Mouse (Mus musculus) ES-Bruce4 (cell line): Measurements from ENCODE around the gene Lypd1. TPM values are rescaled to one million over a fixed set of nuclear protein-coding genes. Genes with fewer than 3 reads are reported as not detected.

ENCODE experiments used
- H3K27ac ChIP-seq: 2 replicates; pipeline ENCODE4 v1.5.1; 2012; ENCODE audit warnings: low read length, inconsistent platforms; ENCODE audit not compliant: insufficient read depth
- H3K27me3 ChIP-seq: 2 replicates; pipeline ENCODE4 v1.6.1; 2012; ENCODE audit warnings: mild to moderate bottlenecking, low read length, inconsistent platforms; ENCODE audit not compliant: control insufficient read depth, poor library complexity, insufficient read depth, severe bottlenecking
- H3K36me3 ChIP-seq: 2 replicates; pipeline ENCODE4 v1.6.1; 2012; ENCODE audit warnings: inconsistent platforms, mild to moderate bottlenecking, low read length, moderate library complexity; ENCODE audit not compliant: control insufficient read depth, poor library complexity, insufficient read depth, severe bottlenecking
- H3K4me1 ChIP-seq: one replicate; pipeline ENCODE4 v1.8.1; 2011; ENCODE audit warnings: low read length; ENCODE audit not compliant: control insufficient read depth, insufficient read depth
- H3K4me3 ChIP-seq: 2 replicates; pipeline ENCODE4 v1.5.1; 2011; ENCODE audit warnings: low read depth, mild to moderate bottlenecking, low read length
- H3K9ac ChIP-seq: 2 replicates; pipeline ENCODE4 v1.6.1; 2012; ENCODE audit warnings: low read depth, mild to moderate bottlenecking, inconsistent platforms; ENCODE audit not compliant: poor library complexity, severe bottlenecking
- H3K9me3 ChIP-seq: replicated peaks from 2 replicates; pipeline ENCODE4 v1.6.1; 2012; ENCODE audit warnings: mild to moderate bottlenecking, low read length, inconsistent platforms; ENCODE audit not compliant: control insufficient read depth, poor library complexity, insufficient read depth, severe bottlenecking
- CTCF ChIP-seq: IDR thresholded peaks from one replicate; pipeline ENCODE4 v1.8.1; 2011; ENCODE audit warnings: low read depth, low read length
- EP300 ChIP-seq: IDR thresholded peaks from 2 replicates; pipeline ENCODE4 v1.6.1; 2011; ENCODE audit warnings: low read depth, low read length; ENCODE audit not compliant: insufficient read depth
- POLR2A ChIP-seq: IDR thresholded peaks from one replicate; pipeline ENCODE4 v1.8.1; 2011; ENCODE audit warnings: low read length; ENCODE audit not compliant: insufficient read depth
- polyA plus RNA-seq: library from polyadenylated mRNA; stranded (reverse); fragments of >200 nt; gene quantifications from 2 replicates; pipeline ENCODE4 v1.2.4, GENCODE M21; 2011; ENCODE audit warnings: low read depth; ENCODE audit not compliant: missing spikeins, insufficient read depth, insufficient read length

Gene Lypd1
- polyA plus RNA-seq, 1 experiment: 0.84 TPM

DNA sequence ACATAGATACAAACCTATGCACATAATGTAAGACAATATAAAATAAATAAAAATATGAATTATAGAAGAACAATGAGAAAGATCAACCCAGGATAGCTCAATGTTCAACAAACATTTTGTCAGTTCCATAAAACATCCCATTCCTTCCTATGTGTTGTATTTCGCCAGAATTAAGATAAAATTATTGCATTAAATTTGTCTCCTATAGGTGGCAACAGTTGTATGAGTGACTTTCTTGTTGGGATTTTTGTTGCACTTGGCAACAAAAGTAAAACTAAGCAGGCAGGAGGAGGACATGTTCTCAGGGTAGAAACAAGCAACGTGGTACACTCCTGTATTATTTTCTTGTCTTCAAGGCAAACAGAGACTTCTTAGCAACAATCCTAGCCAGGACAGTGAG, 10.2 kb upstream of the Lypd1 start:
- no peak overlapping the region for H3K9ac ChIP-seq

DNA sequence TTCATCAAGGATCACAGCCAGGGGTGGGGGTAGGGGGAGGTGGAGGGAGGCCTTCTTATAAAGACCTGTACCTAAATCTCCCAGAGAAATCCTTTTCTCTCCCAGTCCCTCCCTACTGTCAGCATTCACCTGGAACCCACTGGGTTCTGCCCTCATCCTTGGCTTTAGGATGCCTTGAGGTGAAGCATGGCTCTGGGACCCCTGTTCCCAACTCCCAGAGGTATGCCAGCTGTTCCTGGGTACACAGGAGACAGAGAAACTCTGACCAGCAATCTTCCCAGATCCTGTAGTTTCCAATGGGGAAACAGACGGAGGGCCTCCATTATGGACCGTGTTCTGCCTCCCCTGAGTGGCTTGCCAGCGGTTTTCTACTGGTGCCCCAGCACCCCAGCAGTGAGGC, 7.8 kb upstream of the Lypd1 start:
- Histone ChIP-seq H3K4me1 (no peaks in the 10 kb centered on the region), H3K27ac (no peak overlapping the region), H3K36me3 (no peaks in the 10 kb centered on the region), H3K4me3 (no peak overlapping the region), H3K9ac (no peak overlapping the region), H3K9me3 (no peaks in the 10 kb centered on the region), H3K27me3 (no peaks in the 10 kb centered on the region)
- no peak for TF ChIP-seq EP300
- no peak for TF ChIP-seq CTCF
- no peak for TF ChIP-seq POLR2A

More for the DNA sequence above, 10.2 kb upstream of the Lypd1 start:
- H3K4me3 ChIP-seq: no peak overlapping the region
- H3K4me1 ChIP-seq: no peaks in the 10 kb centered on the region
- H3K36me3 ChIP-seq: no peaks in the 10 kb centered on the region
- no peak for TF ChIP-seq EP300
- TF ChIP-seq CTCF: no peak
- TF ChIP-seq POLR2A: no peak
- no peaks in the 10 kb centered on the region for H3K9me3 ChIP-seq
- H3K27ac ChIP-seq: no peak overlapping the region
- H3K27me3 ChIP-seq: no peaks in the 10 kb centered on the region

GRCm38 (mm10) chr1:125911901-125912445, 928 bp downstream of the Lypd1 start:
- Histone ChIP-seq H3K27me3 (no peaks in the 10 kb centered on the region; the same call in 1 of the 2 replicates), H3K36me3 (no peaks in the 10 kb centered on the region), H3K9me3 (no peaks in the 10 kb centered on the region), H3K9ac (no peak overlapping the region; the same call in 1 of the 2 replicates), H3K4me3 (peak overlapping the region; percentile 57), H3K27ac (no peak overlapping the region), H3K4me1 (no peaks in the 10 kb centered on the region)
- no peak for TF ChIP-seq EP300
- no peak for TF ChIP-seq CTCF
- no peak for TF ChIP-seq POLR2A

- TF ChIP-seq CTCF: no peak
- TF ChIP-seq POLR2A: no peak
- TF ChIP-seq EP300: no peak
- H3K27ac ChIP-seq: no peak overlapping the region
These were observed 1.5 kb downstream of the Lypd1 start for GRCm38 (mm10) chr1:125911337-125911900.

DNA sequence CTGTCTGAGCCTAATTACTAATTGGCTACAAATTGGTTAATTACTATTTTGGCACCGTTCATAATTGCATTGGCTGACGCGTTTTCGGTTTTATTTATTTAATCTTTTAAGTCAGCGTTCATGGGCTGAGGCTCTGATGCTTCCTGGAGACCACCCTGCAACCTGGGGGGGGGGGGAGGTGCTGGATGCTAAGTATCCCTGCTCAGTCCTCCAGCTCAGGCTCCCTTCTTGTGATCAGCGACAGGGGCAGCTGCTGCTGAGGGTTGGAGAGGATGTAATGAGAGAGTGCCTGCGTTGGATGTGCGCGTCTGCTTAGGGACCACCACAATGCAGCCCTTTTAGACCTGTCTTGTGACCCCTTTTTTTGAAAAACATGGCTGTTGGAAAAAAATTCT, 2.0 kb downstream of the Lypd1 start:
- H3K9me3 ChIP-seq: no peaks in the 10 kb centered on the region
- no peak overlapping the region for H3K27ac ChIP-seq
- H3K4me3 ChIP-seq: no peak overlapping the region
- no peaks in the 10 kb centered on the region for H3K4me1 ChIP-seq
- H3K9ac ChIP-seq: no peak overlapping the region
- no peaks in the 10 kb centered on the region for H3K36me3 ChIP-seq
- TF ChIP-seq POLR2A: no peak
- no peak for TF ChIP-seq EP300
- no peak for TF ChIP-seq CTCF
- no peaks in the 10 kb centered on the region; the same call in 1 of the 2 replicates for H3K27me3 ChIP-seq

More at GRCm38 (mm10) chr1:125911337-125911900, 1.5 kb downstream of the Lypd1 start:
- Histone ChIP-seq H3K9me3 (no peaks in the 10 kb centered on the region), H3K9ac (no peak overlapping the region; the same call in 1 of the 2 replicates), H3K27me3 (no peaks in the 10 kb centered on the region; the same call in 1 of the 2 replicates), H3K4me1 (no peaks in the 10 kb centered on the region), H3K36me3 (no peaks in the 10 kb centered on the region), H3K4me3 (peak overlapping the region; percentile 57)

DNA sequence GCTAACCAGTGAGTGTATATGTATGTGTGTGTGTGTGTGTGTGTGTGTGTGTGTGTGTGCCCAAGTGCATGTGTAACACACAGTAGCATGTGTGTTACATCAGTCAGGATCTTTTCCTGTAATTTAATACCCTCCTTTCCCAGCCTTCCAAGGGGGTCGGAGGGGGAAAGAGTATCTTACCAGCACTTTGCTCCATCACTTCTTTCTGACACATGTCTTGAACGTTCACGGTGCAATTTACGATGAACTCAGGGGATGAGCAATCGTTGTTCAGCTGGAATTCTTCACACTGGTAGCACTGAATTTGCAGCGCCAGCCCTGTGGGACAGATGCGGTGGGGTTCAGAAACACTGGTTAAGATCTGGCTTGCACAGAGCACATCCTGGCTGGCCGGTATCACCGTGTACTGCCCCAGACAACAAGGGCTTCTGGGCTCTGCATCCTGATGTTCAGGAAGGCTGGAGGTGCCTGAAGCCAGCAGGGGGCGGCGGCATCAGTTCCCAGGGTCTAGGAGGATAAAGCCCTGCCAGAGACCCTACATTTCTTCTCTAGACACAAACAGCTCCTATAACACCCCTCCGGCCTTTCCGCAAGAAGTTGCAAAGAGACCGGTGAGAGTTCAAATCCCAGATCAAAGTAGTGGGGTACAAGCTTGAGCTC, 2.6 kb downstream of the Lypd1 start:
- H3K9ac ChIP-seq: no peak overlapping the region
- no peak overlapping the region for H3K27ac ChIP-seq
- TF ChIP-seq POLR2A: no peak
- peak; percentile 29 for TF ChIP-seq CTCF
- H3K4me3 ChIP-seq: 0 out of 2 replicates have a peak overlapping the region, but pooled peaks have one; percentile 19
- H3K4me1 ChIP-seq: no peaks in the 10 kb centered on the region
- H3K27me3 ChIP-seq: no peaks in the 10 kb centered on the region; the same call in 1 of the 2 replicates
- no peaks in the 10 kb centered on the region for H3K9me3 ChIP-seq
- no peaks in the 10 kb centered on the region for H3K36me3 ChIP-seq
